8 mouse cellular contexts compared by ENCODE assay signal in the genomic region with DNA sequence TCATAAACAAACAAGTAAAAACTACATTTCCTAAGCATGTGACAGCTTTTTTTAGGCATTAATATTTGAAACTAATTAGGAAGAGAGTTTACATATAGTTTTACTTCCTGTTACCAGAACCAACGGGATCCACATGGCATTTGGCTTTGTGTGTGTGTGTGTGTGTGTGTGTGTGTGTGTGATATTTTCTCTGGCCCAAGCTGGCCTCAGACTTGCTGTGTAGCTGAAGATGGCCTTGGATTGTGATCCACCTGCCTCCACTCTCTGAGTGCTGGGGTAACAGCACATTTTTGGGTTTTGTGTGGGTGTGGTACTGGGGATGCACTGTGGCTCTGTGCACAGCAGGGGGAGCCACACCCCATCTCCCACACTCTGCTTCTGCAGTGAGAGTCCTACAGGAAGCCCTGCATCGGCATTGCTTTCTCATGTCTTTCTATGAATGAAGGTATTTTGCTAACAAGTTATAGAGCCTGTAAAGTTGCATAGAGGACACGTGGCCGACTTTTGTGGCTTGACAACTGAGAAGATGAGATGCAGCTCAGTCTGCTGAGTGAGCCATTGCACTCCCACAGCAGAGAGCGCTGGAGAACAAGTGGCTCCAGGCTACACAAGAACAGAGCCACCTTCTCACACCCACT. TPM values are rescaled to one million over a fixed set of nuclear protein-coding genes. Genes with fewer than 3 reads are reported as not detected.
DNase-seq lines count a peak whose midpoint lies in the region; ATAC-seq and TF ChIP-seq lines count a peak whose summit lies in the region.

No protein-coding gene starts in this region.

- TF ChIP-seq POLR2A in limb, embryonic 14.5 days (IDR thresholded peaks at IDR 0.05; ENCODE audit: borderline replicate concordance, extremely low read depth, insufficient read depth, insufficient read length): no peak

- peak; percentile 16 to 61 for DNase-seq in spleen, adult 18-20 months
- DNase-seq in spleen, adult 12 weeks (ENCODE audit: low spot score): no peak
- DNase-seq in cerebellum, postnatal 10 days: peak; percentile 74 to 77
- peak; percentile 34 to 64 for DNase-seq in frontal cortex, postnatal 14 days (ENCODE audit: low spot score in 2 of 2)
- peak; percentile 75 for DNase-seq in limb, embryonic 14.5 days (ENCODE audit: low spot score)
- peak; percentile 73 for DNase-seq in naive thymus-derived CD4-positive, alpha-beta T cell, adult 2 months (ENCODE audit: low read depth)

- ATAC-seq in intestine, postnatal 0 days: 0 out of 2 replicates have a peak, but pooled peaks have one; percentile 38
- ATAC-seq in limb, embryonic 14.5 days (ENCODE audit: low FRiP score, low read depth): peak; percentile 35; the same call in 1 of the 2 replicates
- ATAC-seq in stomach, embryonic 14.5 days (ENCODE audit: insufficient number of reproducible peaks, insufficient read depth, low FRiP score, low read depth): 0 out of 2 replicates have a peak, but pooled peaks have one; percentile 58

- 46% methylated on average over 5 of the region's 5 CpGs for WGBS in intestine, postnatal 0 days
- WGBS in limb, embryonic 14.5 days: 45% methylated on average over 5 of the region's 5 CpGs
- whole genome bisulfite sequencing in stomach, embryonic 14.5 days: 52% methylated on average over 5 of the region's 5 CpGs

- no peaks in the 10 kb centered on the region for H3K27me3 ChIP-seq in intestine, postnatal 0 days (replicated peaks; ENCODE audit: control insufficient read depth, insufficient read depth, low read length)
- no peaks in the 10 kb centered on the region for H3K27me3 ChIP-seq in limb, embryonic 14.5 days (ENCODE audit: control insufficient read depth, insufficient read depth, low read length)
- no peaks in the 10 kb centered on the region for H3K27me3 ChIP-seq in stomach, embryonic 14.5 days (ENCODE audit: control insufficient read depth, insufficient read depth, low read length)

- H3K9ac ChIP-seq in intestine, postnatal 0 days (ENCODE audit: low read depth, low read length): no peak overlapping the region
- H3K9ac ChIP-seq in limb, embryonic 14.5 days (ENCODE audit: low read depth, low read length, severe bottlenecking): no peak overlapping the region
- H3K9ac ChIP-seq in stomach, embryonic 14.5 days (replicated peaks; ENCODE audit: low read depth, low read length): no peak overlapping the region

- no peaks in the 10 kb centered on the region for H3K4me1 ChIP-seq in intestine, postnatal 0 days (replicated peaks; ENCODE audit: control insufficient read depth, insufficient read depth, low read length)
- H3K4me1 ChIP-seq in limb, embryonic 14.5 days (ENCODE audit: control insufficient read depth, insufficient read depth, low read length): no peaks in the 10 kb centered on the region
- H3K4me1 ChIP-seq in stomach, embryonic 14.5 days (ENCODE audit: control insufficient read depth, insufficient read depth, low read length): no peaks in the 10 kb centered on the region

- TF ChIP-seq CTCF in intestine, postnatal 0 days (IDR thresholded peaks at IDR 0.05; ENCODE audit: low read depth): peak; percentile 95

- no peak overlapping the region for H3K4me3 ChIP-seq in intestine, postnatal 0 days (ENCODE audit: low read depth, low read length)
- no peak overlapping the region for H3K4me3 ChIP-seq in limb, embryonic 14.5 days (replicated peaks; ENCODE audit: low read length)
- no peak overlapping the region for H3K4me3 ChIP-seq in stomach, embryonic 14.5 days (ENCODE audit: low read depth, low read length)

- H3K27ac ChIP-seq in intestine, postnatal 0 days (ENCODE audit: low read depth, low read length): no peak overlapping the region
- no peak overlapping the region for H3K27ac ChIP-seq in limb, embryonic 14.5 days (replicated peaks; ENCODE audit: low read depth, low read length)
- H3K27ac ChIP-seq in stomach, embryonic 14.5 days (ENCODE audit: low read length): no peak overlapping the region

- no peaks in the 10 kb centered on the region for H3K9me3 ChIP-seq in intestine, postnatal 0 days (ENCODE audit: control insufficient read depth)
- H3K9me3 ChIP-seq in limb, embryonic 14.5 days (ENCODE audit: control insufficient read depth, low read length): no peaks in the 10 kb centered on the region
- H3K9me3 ChIP-seq in stomach, embryonic 14.5 days (ENCODE audit: control insufficient read depth, low read depth, low read length): no peaks in the 10 kb centered on the region

- H3K4me2 ChIP-seq in intestine, postnatal 0 days (replicated peaks; ENCODE audit: low read depth): no peak overlapping the region
- no peak overlapping the region for H3K4me2 ChIP-seq in limb, embryonic 14.5 days (replicated peaks; ENCODE audit: low read depth, low read length, severe bottlenecking)
- H3K4me2 ChIP-seq in stomach, embryonic 14.5 days (replicated peaks; ENCODE audit: low read depth, low read length): no peak overlapping the region

- peaks cover 18% of the 10 kb centered on the region for H3K36me3 ChIP-seq in intestine, postnatal 0 days (ENCODE audit: control insufficient read depth, insufficient read depth)
- H3K36me3 ChIP-seq in limb, embryonic 14.5 days (ENCODE audit: control insufficient read depth, insufficient read depth, low read length): peaks cover 28% of the 10 kb centered on the region
- H3K36me3 ChIP-seq in stomach, embryonic 14.5 days (ENCODE audit: control insufficient read depth, insufficient read depth, low read length): peaks cover 16% of the 10 kb centered on the region

RNA-seq across cellular contexts. Expression of gene Cdkl4, which starts 43.3 kb away (rescaled TPM):
- 0.09 and 0.12 TPM in 2 replicates for polyA plus RNA-seq in intestine, postnatal 0 days (2015; fragmentation: Nextera tagmentation; extraction: Ambion mirVana)
- polyA plus RNA-seq in limb, embryonic 14.5 days (2012; rRNA removed): 0.24 and 0.26 TPM in 2 replicates
- polyA plus RNA-seq in limb, embryonic 14.5 days (2014; fragmentation: Nextera tagmentation; extraction: Ambion mirVana): 0.06 and 0.19 TPM in 2 replicates
- 0.20 and 0.23 TPM in 2 replicates for polyA plus RNA-seq in stomach, embryonic 14.5 days (2014; fragmentation: Nextera tagmentation; extraction: Ambion mirVana)
